12 mouse cellular contexts compared by ENCODE assay signal in the genomic region with DNA sequence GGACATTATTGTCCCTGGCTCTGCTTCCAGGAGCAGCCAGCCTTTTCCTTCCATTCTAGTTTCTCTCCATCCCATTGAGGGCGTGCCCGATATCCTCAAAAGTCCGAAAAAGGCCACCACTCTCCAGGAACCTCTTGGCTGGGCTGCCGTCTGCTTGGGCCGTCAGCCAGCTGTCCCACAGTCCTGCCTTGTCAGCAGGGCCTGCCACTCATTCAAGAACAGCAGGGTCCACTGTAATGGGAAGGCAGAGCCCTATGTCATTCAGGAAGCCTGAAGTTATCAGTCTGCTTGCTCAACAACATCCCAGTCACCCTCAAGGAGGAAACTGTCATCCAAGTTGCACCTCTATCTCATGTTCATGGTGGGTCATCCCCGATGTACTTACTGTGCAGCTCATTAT.
DNase-seq lines count a peak whose midpoint lies in the region; ATAC-seq and TF ChIP-seq lines count a peak whose summit lies in the region.
"Had no signal": no experiment of that assay in that cellular context is flagged by ENCODE, and none has a peak within 500 bp of the region (broad histone marks: within the 10 kb centered on the region; RNA-seq: fewer than 3 reads in every experiment).

No protein-coding gene starts in this region.

- TF ChIP-seq POLR2A in heart, adult 2 months (IDR thresholded peaks at IDR 0.05; ENCODE audit: insufficient read depth, low read depth, low read length), result no peak

- no peak overlapping the region for H3K4me3 ChIP-seq in heart, adult 2 months
- H3K4me3 ChIP-seq in midbrain, embryonic 11.5 days (ENCODE audit: low read depth, low read length), result no peak overlapping the region
- H3K4me3 ChIP-seq in midbrain, embryonic 15.5 days, result no peak overlapping the region
- H3K4me3 ChIP-seq: forebrain, embryonic 12.5 days had no signal

- ATAC-seq in midbrain, embryonic 11.5 days (ENCODE audit: low FRiP score), result no peak
- no peak for ATAC-seq in midbrain, embryonic 15.5 days (replicated peaks)
- no peak for ATAC-seq in erythroid progenitor cell, adult 5-6 weeks (replicated peaks; ENCODE audit: low FRiP score, poor library complexity, severe bottlenecking)
- ATAC-seq: activated CD4-positive, CD25-positive, alpha-beta regulatory T cell, adult 4 months; intestine, embryonic 16.5 days had no signal

- H3K9ac ChIP-seq in heart, adult 2 months (ENCODE audit: low read depth, low read length), result no peak overlapping the region
- no peak overlapping the region for H3K9ac ChIP-seq in midbrain, embryonic 11.5 days (ENCODE audit: low read length)
- no peak overlapping the region for H3K9ac ChIP-seq in midbrain, embryonic 15.5 days
- H3K9ac ChIP-seq: forebrain, embryonic 12.5 days had no signal

- no peaks in the 10 kb centered on the region for H3K36me3 ChIP-seq in heart, adult 2 months (ENCODE audit: control insufficient read depth, insufficient read depth, low read length)
- H3K36me3 ChIP-seq in midbrain, embryonic 11.5 days (ENCODE audit: control insufficient read depth, insufficient read depth, low read length), result no peaks in the 10 kb centered on the region
- no peaks in the 10 kb centered on the region for H3K36me3 ChIP-seq in midbrain, embryonic 15.5 days (replicated peaks)
- H3K36me3 ChIP-seq: forebrain, embryonic 12.5 days had no signal

- H3K79me2 ChIP-seq in heart, adult 2 months (replicated peaks; ENCODE audit: control insufficient read depth, insufficient read depth, low read length), result no peaks in the 10 kb centered on the region

- intact Hi-C loops in heart, adult 2 months (cut with DNase I), result no loop called here

- no peak for TF ChIP-seq CTCF in heart, adult 2 months (IDR thresholded peaks at IDR 0.05)

- H3K4me1 ChIP-seq in heart, adult 2 months (ENCODE audit: control insufficient read depth, insufficient read depth, low read length), result peaks cover 5% of the 10 kb centered on the region
- no peaks in the 10 kb centered on the region for H3K4me1 ChIP-seq in midbrain, embryonic 11.5 days (ENCODE audit: control insufficient read depth, insufficient read depth, low read length)
- no peaks in the 10 kb centered on the region for H3K4me1 ChIP-seq in midbrain, embryonic 15.5 days
- H3K4me1 ChIP-seq: forebrain, embryonic 12.5 days had no signal

- no peak for TF ChIP-seq EP300 in heart, adult 2 months (IDR thresholded peaks at IDR 0.05; ENCODE audit: insufficient read depth, low read depth, low read length)

- 13% methylated on average over 6 of the region's 6 CpGs for WGBS in heart, adult 2 months
- 86% methylated on average over 6 of the region's 6 CpGs for WGBS in midbrain, embryonic 11.5 days
- WGBS in midbrain, embryonic 15.5 days, result 79% methylated on average over 6 of the region's 6 CpGs

- DNase-seq in heart, adult 2 months, result peak; percentile 59 to 64
- no peak for DNase-seq in heart, adult 8-10 months (ENCODE audit: low spot score)
- peak; percentile 12 for DNase-seq in midbrain, embryonic 11.5 days (ENCODE audit: low spot score, missing footprints)
- DNase-seq in heart, adult 9 months (ENCODE audit: low spot score in 2 of 2), result peak; percentile 34 to 48
- peak; percentile 27 for DNase-seq in lung, postnatal 36 days
- no peak for DNase-seq in frontal cortex, postnatal 36 days (ENCODE audit: low spot score in 2 of 2)
- DNase-seq: spleen, adult 18-20 months had no signal

- H3K4me2 ChIP-seq in midbrain, embryonic 11.5 days, result no peak overlapping the region
- no peak overlapping the region for H3K4me2 ChIP-seq in midbrain, embryonic 15.5 days
- H3K4me2 ChIP-seq: forebrain, embryonic 12.5 days had no signal

- H3K27me3 ChIP-seq in heart, adult 2 months (ENCODE audit: control insufficient read depth, insufficient read depth, low read length), result no peaks in the 10 kb centered on the region
- no peaks in the 10 kb centered on the region for H3K27me3 ChIP-seq in midbrain, embryonic 11.5 days (ENCODE audit: control insufficient read depth, insufficient read depth, low read length)
- H3K27me3 ChIP-seq in midbrain, embryonic 15.5 days (replicated peaks), result no peaks in the 10 kb centered on the region
- H3K27me3 ChIP-seq: forebrain, embryonic 12.5 days had no signal

- no peak overlapping the region for H3K27ac ChIP-seq in heart, adult 2 months
- no peak overlapping the region for H3K27ac ChIP-seq in midbrain, embryonic 11.5 days (ENCODE audit: low read depth, low read length)
- H3K27ac ChIP-seq in midbrain, embryonic 15.5 days, result no peak overlapping the region
- H3K27ac ChIP-seq: forebrain, embryonic 12.5 days had no signal

- no peaks in the 10 kb centered on the region for H3K9me3 ChIP-seq in midbrain, embryonic 11.5 days (ENCODE audit: control insufficient read depth, low read length)
- H3K9me3 ChIP-seq in midbrain, embryonic 15.5 days, result no peaks in the 10 kb centered on the region
- H3K9me3 ChIP-seq: forebrain, embryonic 12.5 days had no signal

Comparison
In these comparisons a context has a peak if more than half of its experiments do, and no peak if none do; other contexts are left out.
1. DNase-seq: peak in heart, adult 2 months (2 of 2), midbrain, embryonic 11.5 days (single experiment), heart, adult 9 months (2 of 2) and lung, postnatal 36 days (single experiment); none in heart, adult 8-10 months (single experiment) and frontal cortex, postnatal 36 days (0 of 2).